Mouse (Mus musculus): ENCODE data around the gene P2ry12.

- no peak for TF ChIP-seq GATA1 (IDR thresholded peaks at IDR 0.05; ENCODE audit: borderline replicate concordance, low read length)
- TF ChIP-seq FLI1 (IDR thresholded peaks at IDR 0.05; ENCODE audit: low read length) = no peak
Observed at GRCm38 (mm10) chr3:59278254-59278533, 15.5 kb upstream of the P2ry12 start.

Measured in megakaryocyte, embryonic 14.5 days (primary cell).